Mouse (Mus musculus) intestine, embryonic 15.5 days (tissue): Measurements from ENCODE around the gene Armh1. TPM values are rescaled to one million over a fixed set of nuclear protein-coding genes. Genes with fewer than 3 reads are reported as not detected.
"Not testable (repeated sequence)": the region's sequence is repeated elsewhere in the genome, so short reads cannot be mapped to it uniquely, and the experiment has no call there.

ENCODE experiments used
- ATAC-seq: fragments of 200-750 bp; cut with Nextera tagmentation; 2 replicates; pipeline ENCODE4 v1.8.0; 2017; ENCODE audit warnings: moderate TSS enrichment, moderate library complexity
- H3K27ac ChIP-seq: fragments of 300-500 bp; sonication (generic); 2 replicates; pipeline ENCODE4 v1.5.1; 2015; ENCODE audit warnings: mild to moderate bottlenecking, inconsistent platforms
- H3K27me3 ChIP-seq: fragments of 300-500 bp; sonication (generic); replicated peaks from 2 replicates; pipeline ENCODE4 v1.6.1; 2015; ENCODE audit warnings: inconsistent platforms
- H3K36me3 ChIP-seq: fragments of 300-500 bp; sonication (generic); 2 replicates; pipeline ENCODE4 v1.6.1; 2015; ENCODE audit warnings: inconsistent platforms
- H3K4me1 ChIP-seq: fragments of 300-500 bp; sonication (generic); replicated peaks from 2 replicates; pipeline ENCODE4 v1.6.1; 2015; ENCODE audit warnings: inconsistent platforms
- H3K4me2 ChIP-seq: fragments of 300-500 bp; sonication (generic); replicated peaks from 2 replicates; pipeline ENCODE4 v1.6.1; 2015; ENCODE audit warnings: mild to moderate bottlenecking, inconsistent platforms
- H3K4me3 ChIP-seq: fragments of 300-500 bp; sonication (generic); replicated peaks from 2 replicates; pipeline ENCODE4 v1.5.1; 2015; ENCODE audit warnings: inconsistent platforms
- H3K9ac ChIP-seq: fragments of 300-500 bp; sonication (generic); 2 replicates; pipeline ENCODE4 v1.6.1; 2015; ENCODE audit warnings: inconsistent platforms
- H3K9me3 ChIP-seq: fragments of 300-500 bp; sonication (generic); 2 replicates; pipeline ENCODE4 v1.6.1; 2016; ENCODE audit warnings: inconsistent platforms
- WGBS: fragments of 180-500 bp; shearing (Covaris S2); methylation state at CpG from one replicate; pipeline ENCODE4 v1.1.7; 2015; 5-methylcytosine and 5-hydroxymethylcytosine counted together
- polyA plus RNA-seq: library from polyadenylated mRNA; unstranded; fragments of >200 nt; fragmentation: Nextera tagmentation; extraction: Ambion mirVana; gene quantifications from 2 replicates; pipeline ENCODE4 v1.2.1, GENCODE M21; 2015

Armh1 gene
- polyA plus RNA-seq, 1 experiment from 2014 or later = 0.19 TPM

DNA sequence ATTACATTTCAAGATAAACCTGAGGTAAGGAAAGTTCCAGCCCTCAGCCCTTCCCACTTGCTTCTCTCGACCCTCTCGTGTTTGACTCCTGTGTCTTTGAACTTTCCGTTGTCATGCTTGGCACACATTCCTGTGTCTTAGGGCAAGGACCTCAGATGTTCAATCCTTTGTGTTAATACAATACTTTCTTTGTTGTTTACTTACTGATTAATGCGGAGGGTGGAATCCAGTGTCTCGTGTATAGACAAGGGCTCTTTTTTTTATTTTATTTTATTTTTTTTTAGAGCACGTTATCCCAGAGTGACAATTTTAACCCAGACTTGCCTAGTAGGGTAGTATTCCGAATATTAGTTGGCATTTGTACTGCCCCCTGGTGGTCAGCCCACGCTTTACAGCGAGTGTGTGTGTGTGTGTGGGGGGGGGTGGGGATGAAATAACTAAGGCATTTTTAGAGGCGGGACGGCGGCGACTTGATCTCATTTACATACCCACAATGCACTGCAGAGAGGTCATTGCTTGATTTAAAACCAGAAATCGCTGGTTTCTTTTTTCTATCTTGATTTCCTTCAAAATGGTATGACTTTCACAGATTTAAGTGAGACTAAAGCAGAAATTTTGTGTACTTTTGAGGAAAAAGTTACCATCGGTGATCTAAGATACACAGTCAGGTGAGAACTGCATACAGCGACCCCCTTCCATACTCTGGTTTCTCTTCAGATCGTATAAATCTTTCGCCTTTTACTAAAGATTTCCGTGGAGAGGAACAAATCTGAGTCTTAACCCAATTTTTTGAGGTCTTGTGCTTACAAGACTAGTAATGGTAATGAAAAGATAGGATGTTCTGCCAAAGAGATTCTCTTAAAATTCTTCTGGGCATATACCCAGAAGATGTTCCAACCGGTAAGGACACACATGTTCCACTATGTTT, 41.5 kb downstream of the Armh1 start:
- no peaks in the 10 kb centered on the region for H3K9me3 ChIP-seq
- H3K4me3 ChIP-seq = no peak overlapping the region
- peak overlapping the region; percentile 7; the same call in 1 of the 2 replicates for H3K4me2 ChIP-seq
- H3K4me1 ChIP-seq = no peaks in the 10 kb centered on the region
- no peak overlapping the region for H3K27ac ChIP-seq
- no peak overlapping the region for H3K9ac ChIP-seq
- 6% methylated on average over 20 of the region's 20 CpGs for WGBS
- H3K36me3 ChIP-seq = no peaks in the 10 kb centered on the region
- H3K27me3 ChIP-seq = no peaks in the 10 kb centered on the region
- peak; percentile 83 for ATAC-seq

DNA sequence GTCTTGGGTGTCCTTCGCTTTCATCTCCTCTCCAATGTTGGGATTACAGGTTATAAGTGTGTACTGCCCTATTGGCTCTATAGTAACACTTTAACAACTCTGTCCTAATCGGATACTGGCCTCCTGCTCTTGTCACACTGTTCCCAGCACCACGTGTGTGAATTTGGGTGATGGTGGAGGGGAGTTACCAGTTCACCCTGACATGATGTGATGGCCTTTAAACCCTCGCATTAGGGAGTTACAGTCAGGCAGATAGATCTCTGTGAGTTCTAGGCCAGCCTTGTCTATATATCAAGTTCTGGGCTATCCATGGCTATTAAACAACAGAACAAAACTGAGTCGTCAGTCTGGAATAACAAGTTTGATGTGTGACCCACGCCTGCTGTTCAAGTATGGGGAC, 42.3 kb downstream of the Armh1 start:
- Histone ChIP-seq H3K9me3 (no peaks in the 10 kb centered on the region), H3K27me3 (no peaks in the 10 kb centered on the region), H3K36me3 (no peaks in the 10 kb centered on the region), H3K4me1 (no peaks in the 10 kb centered on the region), H3K4me2 (no peak overlapping the region), H3K4me3 (no peak overlapping the region), H3K27ac (no peak overlapping the region), H3K9ac (no peak overlapping the region)
- WGBS = 81% methylated on average over 6 of the region's 6 CpGs
- ATAC-seq = no peak

- 59% methylated on average over 4 of the region's 4 CpGs for WGBS
- no peaks in the 10 kb centered on the region for H3K4me1 ChIP-seq
- no peak overlapping the region for H3K4me3 ChIP-seq
- peak overlapping the region; percentile 62 for H3K4me2 ChIP-seq
- H3K36me3 ChIP-seq = no peaks in the 10 kb centered on the region
- H3K27me3 ChIP-seq = no peaks in the 10 kb centered on the region
- peak overlapping the region; percentile 62; the same call in 1 of the 2 replicates for H3K27ac ChIP-seq
- peak; percentile 37 for ATAC-seq
- no peak overlapping the region for H3K9ac ChIP-seq
- no peaks in the 10 kb centered on the region for H3K9me3 ChIP-seq
These were observed 49.0 kb downstream of the Armh1 start for GRCm38 (mm10) chr4:117202992-117203354.

DNA sequence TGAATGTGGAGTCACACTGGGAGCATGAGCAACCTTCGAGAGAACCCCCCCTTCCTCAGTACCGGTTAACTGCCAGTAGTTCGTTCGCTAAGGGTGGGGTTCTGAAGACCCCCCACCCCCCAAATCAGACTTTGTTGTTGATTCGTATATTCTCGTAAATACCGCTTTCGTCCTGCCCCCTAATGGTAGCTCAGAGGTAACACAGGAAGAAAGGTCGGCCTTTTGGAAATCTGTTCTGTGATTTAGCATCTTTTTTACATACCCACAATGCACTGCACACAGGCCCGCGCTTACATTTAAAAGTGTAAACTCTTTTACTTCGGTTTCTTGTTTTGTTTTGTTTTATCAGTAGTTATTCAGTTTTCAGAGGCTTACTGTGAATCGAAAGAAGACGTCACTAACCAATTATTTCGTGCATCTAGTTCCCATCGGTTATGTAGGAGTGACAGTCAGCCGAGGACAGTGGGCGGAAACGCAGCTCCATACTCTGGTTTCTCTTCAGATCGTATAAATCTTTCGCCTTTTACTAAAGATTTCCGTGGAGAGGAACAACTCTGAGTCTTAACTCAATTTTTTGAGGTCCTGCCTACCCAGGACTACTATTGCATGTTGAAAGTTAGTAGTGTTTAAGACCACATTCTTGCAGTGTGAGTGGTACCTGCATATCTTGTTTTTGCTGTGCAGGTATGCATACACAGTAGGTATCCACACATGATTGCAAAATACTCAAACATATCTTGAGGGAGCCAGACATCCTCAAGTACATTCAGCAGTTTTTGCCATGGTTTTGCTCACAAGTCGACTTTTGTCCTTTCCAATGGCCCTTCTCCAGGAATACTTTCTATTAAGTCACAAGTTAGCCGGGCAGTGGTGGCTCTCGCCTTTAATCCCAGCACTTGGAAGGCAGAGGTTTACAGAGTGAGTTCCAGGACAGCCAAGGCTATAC, 49.6 kb downstream of the Armh1 start:
- H3K4me2 ChIP-seq = peak overlapping the region; percentile 62
- under 1% methylated on average over 25 of the region's 25 CpGs for WGBS
- peak; percentile 96 for ATAC-seq
- H3K4me1 ChIP-seq = no peaks in the 10 kb centered on the region
- peak overlapping the region; percentile 62 for H3K27ac ChIP-seq
- H3K9ac ChIP-seq = peak overlapping the region; percentile 28; the same call in 1 of the 2 replicates
- H3K9me3 ChIP-seq = no peaks in the 10 kb centered on the region
- peak overlapping the region; percentile 28 for H3K4me3 ChIP-seq
- H3K36me3 ChIP-seq = no peaks in the 10 kb centered on the region
- H3K27me3 ChIP-seq = no peaks in the 10 kb centered on the region

DNA sequence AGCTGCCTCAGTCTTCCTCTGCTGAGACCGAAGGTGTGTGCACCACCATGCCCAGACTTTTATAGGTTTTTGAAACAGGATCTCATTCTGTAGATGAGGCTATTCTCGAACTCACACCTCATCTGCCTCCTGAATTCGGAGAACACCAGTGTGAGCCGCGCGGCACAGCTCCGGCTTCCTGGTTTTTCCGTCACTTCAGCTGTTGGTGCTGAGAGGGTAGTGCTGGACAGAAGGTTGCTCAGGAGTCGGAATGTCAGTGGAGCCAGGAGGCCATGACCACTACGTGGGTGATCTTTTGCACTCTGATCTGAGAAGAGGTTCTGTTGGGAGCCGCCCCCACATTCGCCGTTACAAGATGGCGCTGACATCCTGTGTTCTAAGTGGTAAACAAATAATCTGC, 60.1 kb downstream of the Armh1 start:
- WGBS = 92% methylated on average over 14 of the region's 14 CpGs

GRCm38 (mm10) chr4:117190660-117191059, 61.3 kb downstream of the Armh1 start:
- 63% methylated on average over 7 of the region's 7 CpGs for WGBS
- Histone ChIP-seq H3K36me3 (no peaks in the 10 kb centered on the region), H3K27ac (peak overlapping the region; percentile 61), H3K9ac (no peak overlapping the region), H3K4me3 (no peak overlapping the region), H3K4me1 (no peaks in the 10 kb centered on the region; the same call in 1 of the 2 replicates), H3K27me3 (no peaks in the 10 kb centered on the region), H3K4me2 (no peak overlapping the region), H3K9me3 (no peaks in the 10 kb centered on the region)
- no peak for ATAC-seq

More for the DNA sequence above, 60.1 kb downstream of the Armh1 start:
- no peak overlapping the region for H3K4me2 ChIP-seq
- H3K36me3 ChIP-seq = no peaks in the 10 kb centered on the region
- H3K4me1 ChIP-seq = no peaks in the 10 kb centered on the region; the same call in 1 of the 2 replicates
- H3K9ac ChIP-seq = no peak overlapping the region
- H3K27me3 ChIP-seq = no peaks in the 10 kb centered on the region
- no peak overlapping the region for H3K4me3 ChIP-seq
- no peaks in the 10 kb centered on the region for H3K9me3 ChIP-seq
- no peak overlapping the region for H3K27ac ChIP-seq
- no peak for ATAC-seq

DNA sequence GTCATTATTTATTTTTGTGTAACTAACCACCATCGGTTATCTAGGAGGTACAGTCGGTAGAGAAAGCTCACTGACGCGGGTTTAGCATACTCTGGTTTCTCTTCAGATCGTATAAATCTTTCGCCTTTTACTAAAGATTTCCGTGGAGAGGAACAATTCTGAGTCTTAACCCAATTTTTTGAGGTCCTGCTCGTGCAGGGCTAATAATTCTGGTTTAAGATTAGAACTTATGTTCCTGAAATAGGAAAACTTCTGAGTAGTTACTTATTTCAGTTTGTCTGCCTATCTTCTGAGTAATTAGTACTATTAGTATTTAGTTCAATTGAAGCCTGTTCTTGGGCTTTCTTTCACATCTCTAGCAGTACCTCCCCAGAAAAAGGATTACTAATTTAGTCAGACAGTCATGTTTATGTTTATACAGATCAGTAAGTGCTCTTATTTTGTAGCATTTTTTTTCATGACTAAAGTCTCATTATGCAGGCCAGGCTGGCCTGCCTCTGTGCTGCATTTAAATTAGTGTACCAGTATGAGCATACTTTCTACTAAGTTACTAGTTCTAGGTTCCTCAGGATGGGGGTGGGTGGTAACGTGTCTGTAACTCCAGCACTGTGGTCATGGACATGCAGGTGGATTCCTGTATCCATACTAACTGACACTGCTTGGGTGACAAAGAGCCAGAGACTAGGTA, 61.9 kb downstream of the Armh1 start:
- ATAC-seq = peak; percentile 94
- Histone ChIP-seq H3K36me3 (no peaks in the 10 kb centered on the region), H3K4me1 (no peaks in the 10 kb centered on the region; the same call in 1 of the 2 replicates), H3K4me2 (peak overlapping the region; percentile 50; the same call in 1 of the 2 replicates), H3K9me3 (no peaks in the 10 kb centered on the region), H3K9ac (no peak overlapping the region), H3K27me3 (no peaks in the 10 kb centered on the region), H3K27ac (peak overlapping the region; percentile 61), H3K4me3 (peak overlapping the region; percentile 23; the same call in 1 of the 2 replicates)
- WGBS = 0% methylated on average over 9 of the region's 9 CpGs

GRCm38 (mm10) chr4:117189382-117189855, 62.5 kb downstream of the Armh1 start:
- peak overlapping the region; percentile 50 for H3K4me2 ChIP-seq
- no peaks in the 10 kb centered on the region; the same call in 1 of the 2 replicates for H3K4me1 ChIP-seq
- no peak overlapping the region for H3K9ac ChIP-seq
- H3K27ac ChIP-seq = peak overlapping the region; percentile 61
- H3K27me3 ChIP-seq = no peaks in the 10 kb centered on the region
- no peaks in the 10 kb centered on the region for H3K9me3 ChIP-seq
- ATAC-seq = peak; percentile 82
- no peaks in the 10 kb centered on the region for H3K36me3 ChIP-seq
- WGBS = under 1% methylated on average over 16 of the region's 16 CpGs
- peak overlapping the region; percentile 23 for H3K4me3 ChIP-seq

DNA sequence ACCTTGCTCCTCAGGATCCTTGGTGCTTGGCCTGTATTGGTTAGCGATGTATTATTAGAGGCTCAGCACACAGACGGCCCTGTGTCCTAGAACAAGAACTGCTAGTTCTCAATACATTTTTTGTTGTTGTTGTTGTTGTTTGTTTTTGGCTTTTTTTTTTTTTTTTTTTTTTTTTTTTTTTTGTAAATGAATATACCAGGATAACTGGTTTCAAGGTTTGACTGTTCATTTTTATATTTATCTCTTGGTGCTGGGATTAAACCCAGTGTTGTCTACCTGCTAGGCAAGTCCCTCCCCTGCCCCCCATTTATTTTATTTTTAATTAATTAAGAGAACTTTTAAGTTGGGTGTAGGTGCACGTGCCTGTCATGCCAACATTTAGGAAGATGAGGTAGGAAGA, 63.0 kb downstream of the Armh1 start:
- 0 out of 2 replicates have a peak, but pooled peaks have one; percentile 5 for ATAC-seq
- Histone ChIP-seq H3K4me2 (peak overlapping the region; percentile 50), H3K36me3 (no peaks in the 10 kb centered on the region), H3K4me3 (peak overlapping the region; percentile 23), H3K9ac (no peak overlapping the region), H3K27me3 (no peaks in the 10 kb centered on the region), H3K4me1 (no peaks in the 10 kb centered on the region; the same call in 1 of the 2 replicates), H3K27ac (peak overlapping the region; percentile 33), H3K9me3 (no peaks in the 10 kb centered on the region)
- WGBS = 59% methylated on average over 3 of the region's 3 CpGs

DNA sequence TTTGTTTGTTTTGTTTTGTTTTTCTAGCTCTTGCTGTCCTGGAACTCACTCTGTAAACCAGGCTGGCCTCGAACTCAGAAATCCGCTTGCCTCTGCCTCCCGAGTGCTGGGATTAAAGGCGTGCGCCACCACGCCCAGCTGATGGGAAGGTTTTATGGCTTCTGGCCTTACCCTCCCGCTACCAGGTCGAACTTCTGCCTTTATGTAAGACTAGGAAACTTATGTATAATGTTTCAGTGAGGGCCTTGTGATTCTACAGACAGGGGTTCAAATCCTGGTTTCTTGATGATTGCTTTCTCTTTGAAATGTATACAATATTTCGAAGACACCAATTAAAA, 69.2 kb downstream of the Armh1 start:
- H3K9ac ChIP-seq, H3K4me1 ChIP-seq, H3K9me3 ChIP-seq, H3K27ac ChIP-seq, H3K27me3 ChIP-seq: not testable (repeated sequence)
- Histone ChIP-seq H3K4me3 (peak overlapping the region; percentile 69), H3K4me2 (peak overlapping the region; percentile 52), H3K36me3 (peaks cover 13% of the 10 kb centered on the region)
- WGBS = 10% methylated on average over 9 of the region's 9 CpGs
- ATAC-seq = peak; percentile 73

- no peaks in the 10 kb centered on the region for H3K9me3 ChIP-seq
- peak; percentile 99 for ATAC-seq
- peak within 1 kb of the TSS; percentile 70 for H3K27ac ChIP-seq
- peak within 1 kb of the TSS; percentile 69 for H3K4me3 ChIP-seq
- WGBS = under 1% methylated on average over 42 of the region's 42 CpGs
- peaks cover 3% of the 10 kb centered on the region; the same call in 1 of the 2 replicates for H3K4me1 ChIP-seq
- H3K27me3 ChIP-seq = no peaks in the 10 kb centered on the region
- H3K36me3 ChIP-seq = peaks cover 19% of the 10 kb centered on the region
- peak within 1 kb of the TSS; percentile 54 for H3K9ac ChIP-seq
- H3K4me2 ChIP-seq = peak within 1 kb of the TSS; percentile 79
These were observed 69.8 kb downstream of the Armh1 start, which contains the start of gene Kif2c for GRCm38 (mm10) chr4:117181863-117182758. TSS of gene Kif2c (minus strand) at chr4:117182639.
